Mouse (Mus musculus) heart, embryonic 13.5 days (tissue): ENCODE data around the gene Map1b. TPM values are rescaled to one million over a fixed set of nuclear protein-coding genes. Genes with fewer than 3 reads are reported as not detected.

Source experiments
- ATAC-seq: fragments of 200-750 bp; cut with Nextera tagmentation; 2 replicates; pipeline ENCODE4 v1.8.0; 2017; ENCODE audit warnings: moderate TSS enrichment; ENCODE audit not compliant: insufficient number of reproducible peaks, low FRiP score, low TSS enrichment; ENCODE audit errors: extremely low read depth
- H3K27ac ChIP-seq: fragments of 300-500 bp; sonication (generic); replicated peaks from 2 replicates; pipeline ENCODE4 v1.5.1; 2015; ENCODE audit warnings: moderate library complexity, mild to moderate bottlenecking, inconsistent platforms
- H3K27me3 ChIP-seq: fragments of 300-500 bp; sonication (generic); replicated peaks from 2 replicates; pipeline ENCODE4 v1.6.1; 2015; ENCODE audit warnings: mild to moderate bottlenecking, inconsistent platforms
- H3K36me3 ChIP-seq: fragments of 300-500 bp; sonication (generic); 2 replicates; pipeline ENCODE4 v1.6.1; 2015; ENCODE audit warnings: mild to moderate bottlenecking, inconsistent platforms
- H3K4me1 ChIP-seq: fragments of 300-500 bp; sonication (generic); 2 replicates; pipeline ENCODE4 v1.6.1; 2015; ENCODE audit warnings: inconsistent platforms
- H3K4me2 ChIP-seq: fragments of 300-500 bp; sonication (generic); 2 replicates; pipeline ENCODE4 v1.6.1; 2015; ENCODE audit warnings: inconsistent platforms, mild to moderate bottlenecking, moderate library complexity
- H3K4me3 ChIP-seq: fragments of 300-500 bp; sonication (generic); 2 replicates; pipeline ENCODE4 v1.5.1; 2015; ENCODE audit warnings: moderate library complexity, mild to moderate bottlenecking, inconsistent platforms
- H3K9ac ChIP-seq: fragments of 300-500 bp; sonication (generic); 2 replicates; pipeline ENCODE4 v1.6.1; 2015; ENCODE audit warnings: inconsistent platforms, mild to moderate bottlenecking, moderate library complexity
- H3K9me3 ChIP-seq: fragments of 300-500 bp; sonication (generic); 2 replicates; pipeline ENCODE4 v1.6.1; 2016; ENCODE audit warnings: inconsistent platforms
- WGBS: fragments of 180-500 bp; shearing (Covaris S2); methylation state at CpG from one replicate; pipeline ENCODE4 v1.1.7; 2015; ENCODE audit warnings: mixed read lengths; 5-methylcytosine and 5-hydroxymethylcytosine counted together
- polyA plus RNA-seq: library from polyadenylated mRNA; unstranded; fragments of >200 nt; fragmentation: Nextera tagmentation; extraction: Ambion mirVana; gene quantifications from 2 replicates; pipeline ENCODE4 v1.2.1, GENCODE M21; 2015

Gene Map1b
- polyA plus RNA-seq, 1 experiment from 2014 or later, result 111 TPM

GRCm38 (mm10) chr13:99423581-99423980, 92.8 kb downstream of the Map1b start:
- WGBS, result 73% methylated on average over 13 of the region's 13 CpGs
- no peak overlapping the region for H3K27ac ChIP-seq
- no peak overlapping the region for H3K4me2 ChIP-seq
- peaks cover 71% of the 10 kb centered on the region for H3K36me3 ChIP-seq
- ATAC-seq, result no peak
- H3K9ac ChIP-seq, result no peak overlapping the region
- no peak overlapping the region for H3K4me3 ChIP-seq
- H3K27me3 ChIP-seq, result no peaks in the 10 kb centered on the region
- H3K4me1 ChIP-seq, result peaks cover 13% of the 10 kb centered on the region
- H3K9me3 ChIP-seq, result no peaks in the 10 kb centered on the region

DNA sequence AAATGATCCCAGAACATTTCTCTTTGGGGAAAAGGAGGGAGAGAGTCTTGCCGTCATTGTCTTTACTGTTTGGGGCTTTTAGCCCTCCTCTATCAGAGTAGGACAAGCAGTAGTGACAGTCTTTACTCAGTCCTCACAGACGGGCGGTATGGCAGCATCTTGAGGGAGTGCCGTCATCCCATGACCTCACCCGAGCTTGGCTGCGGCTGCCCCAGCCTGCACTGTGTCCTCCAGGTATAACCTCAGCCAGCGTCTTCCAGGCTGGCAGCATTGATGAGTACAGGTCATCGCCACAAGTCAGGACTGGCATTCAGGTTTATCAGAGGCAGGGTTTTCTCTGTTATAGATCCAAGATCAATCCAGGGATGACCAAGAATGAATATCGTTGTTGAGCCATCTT, 99.7 kb downstream of the Map1b start:
- no peak overlapping the region for H3K27ac ChIP-seq
- H3K9ac ChIP-seq, result no peak overlapping the region
- H3K9me3 ChIP-seq, result no peaks in the 10 kb centered on the region
- no peak for ATAC-seq
- no peak overlapping the region for H3K4me2 ChIP-seq
- no peaks in the 10 kb centered on the region for H3K27me3 ChIP-seq
- H3K4me3 ChIP-seq, result no peak overlapping the region
- peaks cover 58% of the 10 kb centered on the region for H3K36me3 ChIP-seq
- H3K4me1 ChIP-seq, result peaks cover 61% of the 10 kb centered on the region
- 65% methylated on average over 9 of the region's 9 CpGs for WGBS

DNA sequence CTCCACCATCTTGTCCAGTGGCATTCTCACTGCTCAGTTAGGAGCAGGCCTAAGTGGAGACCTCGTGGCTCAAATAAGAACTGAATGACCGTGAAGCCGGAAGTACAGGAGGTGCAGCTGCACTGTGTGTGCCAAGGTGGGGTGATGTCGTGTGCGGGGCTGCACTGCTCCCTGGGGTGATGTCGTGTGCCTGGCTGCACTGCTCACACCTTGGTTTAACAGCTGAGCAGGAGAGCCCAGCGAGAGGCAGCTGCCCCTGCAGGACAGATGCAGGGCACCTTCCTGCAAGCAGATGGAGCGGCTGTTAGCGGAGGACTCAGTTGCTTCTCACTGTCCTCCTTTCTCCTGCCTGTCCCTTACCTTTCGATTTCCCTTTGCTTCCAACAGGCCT, 102.0 kb downstream of the Map1b start:
- Histone ChIP-seq H3K4me3 (no peak overlapping the region), H3K27me3 (no peaks in the 10 kb centered on the region), H3K36me3 (peaks cover 72% of the 10 kb centered on the region), H3K4me2 (no peak overlapping the region), H3K27ac (peak overlapping the region; percentile 31), H3K9me3 (no peaks in the 10 kb centered on the region), H3K9ac (no peak overlapping the region), H3K4me1 (peaks cover 57% of the 10 kb centered on the region)
- WGBS, result 63% methylated on average over 10 of the region's 10 CpGs
- no peak for ATAC-seq

DNA sequence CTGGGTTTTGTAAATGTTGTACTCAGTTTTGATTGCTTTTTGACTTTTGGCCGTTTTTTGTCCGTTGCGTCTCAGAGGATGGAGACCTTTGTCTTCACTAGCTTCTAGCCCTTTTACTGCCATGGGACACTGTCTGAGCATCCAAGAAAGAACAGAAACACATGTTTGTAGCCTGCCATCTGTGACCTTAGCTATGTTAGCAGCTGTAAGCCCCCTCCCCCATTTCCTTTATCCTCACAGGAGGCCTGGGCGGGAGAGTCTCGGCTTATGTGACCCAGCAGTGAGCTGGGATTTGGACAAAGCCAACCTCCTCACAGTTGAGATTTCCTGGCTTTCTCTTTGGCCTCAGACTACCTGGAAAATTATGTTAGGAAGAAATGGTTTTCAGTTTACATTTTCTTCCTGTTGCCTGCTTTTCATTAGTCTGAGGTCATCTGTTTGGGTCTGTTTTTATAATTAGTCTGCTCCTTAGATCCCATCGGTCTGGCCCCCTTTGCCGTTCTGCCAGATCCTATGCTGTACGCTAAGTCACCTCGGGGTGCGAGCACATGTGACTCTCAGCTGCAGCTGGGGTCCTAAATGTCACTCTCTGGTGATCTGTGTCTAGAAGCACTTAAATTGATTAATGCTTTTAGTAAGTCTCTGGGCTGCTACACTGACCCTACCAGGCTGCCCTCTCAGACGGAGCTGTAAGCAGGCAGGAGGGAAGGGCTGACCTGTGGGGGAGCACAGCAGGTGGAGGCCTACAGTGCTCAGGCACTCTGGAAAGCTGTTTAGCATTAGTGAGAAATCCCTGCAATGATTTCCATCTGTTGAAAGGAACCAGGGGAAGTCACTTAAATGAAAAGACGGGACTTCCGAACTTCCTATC, 102.6 kb downstream of the Map1b start:
- no peaks in the 10 kb centered on the region for H3K9me3 ChIP-seq
- ATAC-seq, result no peak
- peaks cover 54% of the 10 kb centered on the region for H3K4me1 ChIP-seq
- H3K36me3 ChIP-seq, result peaks cover 76% of the 10 kb centered on the region
- 74% methylated on average over 13 of the region's 13 CpGs for WGBS
- H3K27me3 ChIP-seq, result no peaks in the 10 kb centered on the region
- no peak overlapping the region for H3K4me2 ChIP-seq
- no peak overlapping the region for H3K4me3 ChIP-seq
- H3K9ac ChIP-seq, result no peak overlapping the region
- H3K27ac ChIP-seq, result peak overlapping the region; percentile 87

- peaks cover 54% of the 10 kb centered on the region for H3K4me1 ChIP-seq
- peaks cover 78% of the 10 kb centered on the region for H3K36me3 ChIP-seq
- H3K27ac ChIP-seq, result peak overlapping the region; percentile 87
- ATAC-seq, result no peak; the same call in 1 of the 2 replicates
- peak overlapping the region; percentile 50 for H3K9ac ChIP-seq
- no peaks in the 10 kb centered on the region for H3K9me3 ChIP-seq
- 41% methylated on average over 11 of the region's 11 CpGs for WGBS
- no peak overlapping the region for H3K4me3 ChIP-seq
- peak overlapping the region; percentile 36 for H3K4me2 ChIP-seq
- H3K27me3 ChIP-seq, result no peaks in the 10 kb centered on the region
Measured at GRCm38 (mm10) chr13:99412477-99413080, 103.8 kb downstream of the Map1b start.

DNA sequence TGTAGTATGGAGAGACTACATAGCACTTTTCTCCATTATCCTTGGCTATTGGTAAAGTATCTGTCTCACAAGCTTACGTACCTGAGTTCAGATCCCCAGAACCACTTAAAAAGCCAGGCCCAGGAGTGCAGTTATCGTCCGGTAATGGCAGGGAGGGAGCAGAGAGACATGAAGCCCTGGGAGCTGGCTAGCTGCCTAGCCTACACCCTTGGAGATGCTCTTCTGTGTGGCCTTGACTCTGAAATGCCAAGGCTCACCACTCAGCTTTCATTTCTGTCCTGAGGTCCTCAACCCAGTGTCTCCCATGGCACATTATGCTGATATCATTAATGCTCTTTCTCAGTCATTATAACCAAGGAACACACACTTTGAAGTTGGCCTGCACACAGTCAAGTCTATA, 104.6 kb downstream of the Map1b start:
- H3K4me1 ChIP-seq, result peaks cover 54% of the 10 kb centered on the region
- H3K9me3 ChIP-seq, result no peaks in the 10 kb centered on the region
- H3K4me3 ChIP-seq, result no peak overlapping the region
- H3K36me3 ChIP-seq, result peaks cover 82% of the 10 kb centered on the region
- H3K27me3 ChIP-seq, result no peaks in the 10 kb centered on the region
- peak overlapping the region; percentile 50; the same call in 1 of the 2 replicates for H3K9ac ChIP-seq
- peak overlapping the region; percentile 36; the same call in 1 of the 2 replicates for H3K4me2 ChIP-seq
- peak overlapping the region; percentile 87 for H3K27ac ChIP-seq
- ATAC-seq, result no peak
- 88% methylated on average over 3 of the region's 3 CpGs for WGBS

- H3K27ac ChIP-seq, result no peak overlapping the region
- peaks cover 84% of the 10 kb centered on the region for H3K36me3 ChIP-seq
- H3K9ac ChIP-seq, result 0 out of 2 replicates have a peak overlapping the region, but pooled peaks have one; percentile 3
- H3K4me3 ChIP-seq, result no peak overlapping the region
- 81% methylated on average over 14 of the region's 14 CpGs for WGBS
- no peak overlapping the region for H3K4me2 ChIP-seq
- H3K27me3 ChIP-seq, result no peaks in the 10 kb centered on the region
- ATAC-seq, result no peak
- no peaks in the 10 kb centered on the region for H3K9me3 ChIP-seq
- peaks cover 45% of the 10 kb centered on the region for H3K4me1 ChIP-seq
Measured at GRCm38 (mm10) chr13:99410611-99411515, 105.5 kb downstream of the Map1b start.

DNA sequence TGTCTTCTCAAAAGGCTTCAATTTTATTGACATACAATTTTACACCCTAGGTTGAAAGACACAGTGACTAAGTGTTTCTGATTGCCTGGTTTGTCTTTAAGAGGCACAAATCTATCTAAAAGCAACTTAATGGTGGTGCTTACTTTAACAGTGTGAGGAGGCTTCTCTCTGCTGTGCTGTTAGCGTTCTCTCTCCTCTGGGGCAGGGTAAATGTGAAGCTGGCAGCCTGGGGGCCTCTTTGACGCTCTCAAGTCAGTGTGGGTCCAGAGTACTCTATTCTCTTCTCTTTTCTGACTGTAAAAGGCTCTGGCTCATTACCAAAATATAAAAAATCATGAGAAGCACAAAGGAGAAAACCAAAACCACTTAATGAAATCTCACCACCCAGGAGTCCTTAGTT, 107.1 kb downstream of the Map1b start:
- Histone ChIP-seq H3K9ac (no peak overlapping the region), H3K9me3 (no peaks in the 10 kb centered on the region), H3K27ac (no peak overlapping the region), H3K4me2 (no peak overlapping the region), H3K4me3 (no peak overlapping the region), H3K4me1 (peaks cover 29% of the 10 kb centered on the region), H3K36me3 (peaks cover 84% of the 10 kb centered on the region), H3K27me3 (no peaks in the 10 kb centered on the region)
- ATAC-seq, result no peak
- 66% methylated on average over 2 of the region's 2 CpGs for WGBS

DNA sequence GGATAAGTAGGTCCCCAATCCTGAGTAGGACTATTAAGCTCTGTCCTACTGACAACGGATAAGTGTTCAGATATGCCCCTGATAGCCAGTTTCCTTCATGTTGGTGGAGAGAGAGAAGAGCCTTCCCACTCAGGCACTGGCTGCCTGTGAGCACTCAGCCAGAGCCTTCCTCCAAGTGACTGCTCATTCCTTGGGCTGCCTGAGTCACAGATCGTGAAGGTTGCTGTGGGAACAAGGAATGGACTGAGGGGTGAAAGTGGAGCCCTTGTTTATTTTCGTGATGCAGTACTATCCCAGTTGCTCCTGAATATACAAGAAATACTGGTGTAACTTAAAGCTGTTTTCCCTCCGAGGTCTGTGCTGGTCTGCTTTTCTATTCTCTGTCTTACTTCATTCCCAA, 117.0 kb downstream of the Map1b start:
- Histone ChIP-seq H3K4me3 (no peak overlapping the region), H3K9me3 (no peaks in the 10 kb centered on the region), H3K27me3 (no peaks in the 10 kb centered on the region), H3K27ac (no peak overlapping the region), H3K36me3 (peaks cover 34% of the 10 kb centered on the region), H3K9ac (no peak overlapping the region), H3K4me1 (peaks cover 32% of the 10 kb centered on the region), H3K4me2 (no peak overlapping the region)
- ATAC-seq, result no peak
- 59% methylated on average over 4 of the region's 4 CpGs for WGBS

DNA sequence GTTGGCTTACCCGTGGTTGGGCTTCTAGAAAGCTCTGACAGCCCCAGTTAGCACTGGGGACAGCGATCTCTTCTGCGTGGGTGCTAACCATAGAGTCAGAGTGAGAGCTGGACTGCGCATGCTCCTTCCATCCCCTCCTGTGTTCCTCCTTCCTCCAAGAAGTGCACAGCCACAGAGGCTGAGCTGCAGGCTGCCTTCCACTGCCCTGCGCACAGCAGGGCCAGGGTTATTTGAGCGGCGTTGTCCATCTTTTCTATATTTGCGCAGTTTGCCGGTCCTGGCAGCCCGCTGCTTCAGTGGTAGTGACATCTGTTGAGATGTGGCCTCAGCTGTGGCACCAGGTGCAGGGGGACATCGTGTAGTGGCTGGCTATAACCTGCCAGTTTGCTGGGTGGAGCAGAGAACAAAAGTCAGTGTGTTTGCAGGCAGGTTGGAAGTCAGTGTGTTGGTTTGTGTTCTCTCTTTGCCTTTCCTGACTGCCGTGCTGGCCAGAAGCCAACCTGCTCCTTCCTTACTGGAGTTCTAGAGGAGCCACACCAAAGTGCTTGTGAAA, 118.1 kb downstream of the Map1b start:
- Histone ChIP-seq H3K36me3 (peaks cover 25% of the 10 kb centered on the region), H3K9ac (no peak overlapping the region), H3K4me1 (peaks cover 32% of the 10 kb centered on the region), H3K4me2 (no peak overlapping the region), H3K27me3 (no peaks in the 10 kb centered on the region), H3K27ac (no peak overlapping the region), H3K9me3 (no peaks in the 10 kb centered on the region), H3K4me3 (no peak overlapping the region)
- no peak for ATAC-seq
- WGBS, result 80% methylated on average over 12 of the region's 12 CpGs

GRCm38 (mm10) chr13:99397228-99397627, 119.1 kb downstream of the Map1b start:
- H3K4me1 ChIP-seq, result peaks cover 32% of the 10 kb centered on the region
- ATAC-seq, result no peak
- no peak overlapping the region for H3K4me3 ChIP-seq
- H3K36me3 ChIP-seq, result peaks cover 21% of the 10 kb centered on the region
- 74% methylated on average over 7 of the region's 7 CpGs for WGBS
- no peak overlapping the region for H3K27ac ChIP-seq
- H3K27me3 ChIP-seq, result no peaks in the 10 kb centered on the region
- H3K9me3 ChIP-seq, result no peaks in the 10 kb centered on the region
- no peak overlapping the region for H3K4me2 ChIP-seq
- no peak overlapping the region for H3K9ac ChIP-seq
